18 mouse cellular contexts compared by ENCODE assay signal in genomic region chr8:33004570-33004969, GRCm38 (mm10).
DNase-seq lines count a peak whose midpoint lies in the region; ATAC-seq lines count a peak whose summit lies in the region.
"Had no signal": no experiment of that assay in that cellular context is flagged by ENCODE, and none has a peak within 500 bp of the region (broad histone marks: within the 10 kb centered on the region; RNA-seq: fewer than 3 reads in every experiment).

No protein-coding gene starts in this region.

- H3K36me3 ChIP-seq in forebrain, embryonic 11.5 days (ENCODE audit: control insufficient read depth, insufficient read depth, low read length) = no peaks in the 10 kb centered on the region
- no peaks in the 10 kb centered on the region for H3K36me3 ChIP-seq in forebrain, embryonic 10.5 days (replicated peaks)
- H3K36me3 ChIP-seq in forebrain, embryonic 12.5 days (replicated peaks) = no peaks in the 10 kb centered on the region
- H3K36me3 ChIP-seq in hindbrain, embryonic 14.5 days (replicated peaks; ENCODE audit: control insufficient read depth, insufficient read depth) = no peaks in the 10 kb centered on the region
- no peaks in the 10 kb centered on the region for H3K36me3 ChIP-seq in midbrain, embryonic 16.5 days (ENCODE audit: control insufficient read depth, insufficient read depth, low read length)
- H3K36me3 ChIP-seq: heart, embryonic 12.5 days; intestine, embryonic 15.5 days; kidney, embryonic 15.5 days had no signal

- no peaks in the 10 kb centered on the region for H3K4me1 ChIP-seq in forebrain, embryonic 11.5 days (replicated peaks; ENCODE audit: control insufficient read depth, insufficient read depth, low read length)
- H3K4me1 ChIP-seq in forebrain, embryonic 10.5 days = peaks cover 13% of the 10 kb centered on the region
- H3K4me1 ChIP-seq in forebrain, embryonic 12.5 days = peaks cover 13% of the 10 kb centered on the region
- H3K4me1 ChIP-seq in hindbrain, embryonic 14.5 days (replicated peaks; ENCODE audit: control insufficient read depth, insufficient read depth, low read length) = no peaks in the 10 kb centered on the region
- peaks cover 9% of the 10 kb centered on the region for H3K4me1 ChIP-seq in midbrain, embryonic 16.5 days (ENCODE audit: control insufficient read depth, insufficient read depth, low read length)
- H3K4me1 ChIP-seq: heart, embryonic 12.5 days; intestine, embryonic 15.5 days; kidney, embryonic 15.5 days had no signal

- H3K9me3 ChIP-seq in forebrain, embryonic 11.5 days (ENCODE audit: control insufficient read depth, low read length) = no peaks in the 10 kb centered on the region
- no peaks in the 10 kb centered on the region for H3K9me3 ChIP-seq in forebrain, embryonic 10.5 days
- H3K9me3 ChIP-seq in forebrain, embryonic 12.5 days = no peaks in the 10 kb centered on the region
- no peaks in the 10 kb centered on the region for H3K9me3 ChIP-seq in hindbrain, embryonic 14.5 days (ENCODE audit: control insufficient read depth, low read length)
- H3K9me3 ChIP-seq in midbrain, embryonic 16.5 days (replicated peaks; ENCODE audit: control insufficient read depth, low read length, poor library complexity, severe bottlenecking) = no peaks in the 10 kb centered on the region
- H3K9me3 ChIP-seq: heart, embryonic 12.5 days; intestine, embryonic 15.5 days; kidney, embryonic 15.5 days had no signal

- no peak overlapping the region for H3K9ac ChIP-seq in forebrain, embryonic 11.5 days (ENCODE audit: low read length)
- no peak overlapping the region for H3K9ac ChIP-seq in forebrain, embryonic 12.5 days
- no peak overlapping the region for H3K9ac ChIP-seq in hindbrain, embryonic 14.5 days
- no peak overlapping the region for H3K9ac ChIP-seq in midbrain, embryonic 16.5 days (ENCODE audit: low read depth, low read length)
- H3K9ac ChIP-seq: heart, embryonic 12.5 days; intestine, embryonic 15.5 days; kidney, embryonic 15.5 days; lung, embryonic 14.5 days had no signal

- WGBS in forebrain, embryonic 11.5 days = 42% methylated on average over 2 of the region's 2 CpGs
- 46% methylated on average over 2 of the region's 2 CpGs for WGBS in forebrain, embryonic 10.5 days
- 14% methylated on average over 2 of the region's 2 CpGs for WGBS in forebrain, embryonic 12.5 days
- WGBS in hindbrain, embryonic 14.5 days = 19% methylated on average over 2 of the region's 2 CpGs
- WGBS in midbrain, embryonic 16.5 days = 20% methylated on average over 2 of the region's 2 CpGs

- H3K4me2 ChIP-seq in forebrain, embryonic 11.5 days (ENCODE audit: low read depth, low read length, severe bottlenecking) = no peak overlapping the region
- no peak overlapping the region for H3K4me2 ChIP-seq in forebrain, embryonic 12.5 days
- no peak overlapping the region for H3K4me2 ChIP-seq in hindbrain, embryonic 14.5 days (replicated peaks)
- H3K4me2 ChIP-seq in midbrain, embryonic 16.5 days (ENCODE audit: low read length) = no peak overlapping the region
- H3K4me2 ChIP-seq: heart, embryonic 12.5 days; intestine, embryonic 15.5 days; kidney, embryonic 15.5 days; lung, embryonic 14.5 days had no signal

- H3K27ac ChIP-seq in forebrain, embryonic 11.5 days (ENCODE audit: low read depth, low read length) = no peak overlapping the region
- H3K27ac ChIP-seq in forebrain, embryonic 10.5 days = no peak overlapping the region
- peak overlapping the region; percentile 61 for H3K27ac ChIP-seq in forebrain, embryonic 12.5 days
- H3K27ac ChIP-seq in hindbrain, embryonic 14.5 days = no peak overlapping the region
- H3K27ac ChIP-seq in midbrain, embryonic 16.5 days (ENCODE audit: low read length) = no peak overlapping the region
- H3K27ac ChIP-seq: intestine, embryonic 15.5 days; kidney, embryonic 15.5 days had no signal

- H3K4me3 ChIP-seq in forebrain, embryonic 11.5 days (ENCODE audit: low read depth, low read length) = no peak overlapping the region
- no peak overlapping the region for H3K4me3 ChIP-seq in forebrain, embryonic 10.5 days
- H3K4me3 ChIP-seq in forebrain, embryonic 12.5 days (replicated peaks) = no peak overlapping the region
- no peak overlapping the region for H3K4me3 ChIP-seq in hindbrain, embryonic 14.5 days (replicated peaks; ENCODE audit: low read length)
- no peak overlapping the region for H3K4me3 ChIP-seq in midbrain, embryonic 16.5 days (ENCODE audit: low read depth, low read length)
- H3K4me3 ChIP-seq: erythroblast, embryonic 14.5 days; heart, embryonic 12.5 days; intestine, embryonic 15.5 days; kidney, embryonic 15.5 days had no signal

- H3K27me3 ChIP-seq in forebrain, embryonic 11.5 days (ENCODE audit: control insufficient read depth, insufficient read depth, low read length) = no peaks in the 10 kb centered on the region
- H3K27me3 ChIP-seq in forebrain, embryonic 10.5 days (ENCODE audit: poor library complexity, severe bottlenecking) = no peaks in the 10 kb centered on the region
- no peaks in the 10 kb centered on the region for H3K27me3 ChIP-seq in forebrain, embryonic 12.5 days
- H3K27me3 ChIP-seq in hindbrain, embryonic 14.5 days (ENCODE audit: control insufficient read depth, insufficient read depth, low read length) = no peaks in the 10 kb centered on the region
- no peaks in the 10 kb centered on the region for H3K27me3 ChIP-seq in midbrain, embryonic 16.5 days (ENCODE audit: control insufficient read depth, insufficient read depth, low read depth, low read length)
- H3K27me3 ChIP-seq: heart, embryonic 12.5 days; intestine, embryonic 15.5 days; kidney, embryonic 15.5 days had no signal

- DNase-seq in forebrain, embryonic 11.5 days (ENCODE audit: low spot score) = no peak
- DNase-seq in forebrain, embryonic 10.5 days (ENCODE audit: extremely low spot score, low spot score) = no peak
- DNase-seq in hindbrain, embryonic 14.5 days (ENCODE audit: low spot score) = peak; percentile 47
- DNase-seq in embryo, embryonic 9.5 days (ENCODE audit: extremely low spot score) = no peak
- no peak for DNase-seq in frontal cortex, postnatal 36 days (ENCODE audit: low spot score in 2 of 2)
- DNase-seq: adrenal gland, postnatal 14 days; cerebellum, postnatal 25 days; lung, embryonic 14.5 days; lung, postnatal 4 days; right cerebral cortex, adult 18-20 months; thymus, postnatal 4 days had no signal

- peak; percentile 86 for ATAC-seq in forebrain, embryonic 11.5 days (replicated peaks; ENCODE audit: low FRiP score)
- ATAC-seq in forebrain, embryonic 12.5 days (ENCODE audit: low FRiP score) = peak; percentile 87; the same call in 1 of the 2 replicates
- ATAC-seq in hindbrain, embryonic 14.5 days (ENCODE audit: low FRiP score) = peak; percentile 89
- ATAC-seq in midbrain, embryonic 16.5 days = peak; percentile 88
- no peak for ATAC-seq in megakaryocyte-erythroid progenitor cell, adult 5-6 weeks (replicated peaks; ENCODE audit: low FRiP score, low TSS enrichment, poor library complexity, severe bottlenecking)
- ATAC-seq: intestine, embryonic 15.5 days had no signal
